Mouse (Mus musculus) embryonic stem cell, embryonic (primary cell): Measurements from ENCODE around the gene Rbbp6.

ENCODE experiments used
- CTCF ChIA-PET, 4 experiments: fragments of 300-600 bp in 2 of 4; fragments of 350-600 bp in 2 of 4; sonication (Branson Sonifier 250); formaldehyde crosslinking; loops; one replicate each; lab custom pipeline; 2022; ENCODE audit warnings: inconsistent platforms in 2 of 4; lab: Charles Lee
- POLR2A ChIA-PET, 4 experiments: fragments of 300-600 bp in 2 of 4; fragments of 350-600 bp in 2 of 4; sonication (Branson Sonifier 250); formaldehyde crosslinking; loops; one replicate each; lab custom pipeline; 2022; ENCODE audit warnings: antibody characterized with exemption in 4 of 4, inconsistent platforms in 1 of 4; lab: Charles Lee

Gene Rbbp6

DNA sequence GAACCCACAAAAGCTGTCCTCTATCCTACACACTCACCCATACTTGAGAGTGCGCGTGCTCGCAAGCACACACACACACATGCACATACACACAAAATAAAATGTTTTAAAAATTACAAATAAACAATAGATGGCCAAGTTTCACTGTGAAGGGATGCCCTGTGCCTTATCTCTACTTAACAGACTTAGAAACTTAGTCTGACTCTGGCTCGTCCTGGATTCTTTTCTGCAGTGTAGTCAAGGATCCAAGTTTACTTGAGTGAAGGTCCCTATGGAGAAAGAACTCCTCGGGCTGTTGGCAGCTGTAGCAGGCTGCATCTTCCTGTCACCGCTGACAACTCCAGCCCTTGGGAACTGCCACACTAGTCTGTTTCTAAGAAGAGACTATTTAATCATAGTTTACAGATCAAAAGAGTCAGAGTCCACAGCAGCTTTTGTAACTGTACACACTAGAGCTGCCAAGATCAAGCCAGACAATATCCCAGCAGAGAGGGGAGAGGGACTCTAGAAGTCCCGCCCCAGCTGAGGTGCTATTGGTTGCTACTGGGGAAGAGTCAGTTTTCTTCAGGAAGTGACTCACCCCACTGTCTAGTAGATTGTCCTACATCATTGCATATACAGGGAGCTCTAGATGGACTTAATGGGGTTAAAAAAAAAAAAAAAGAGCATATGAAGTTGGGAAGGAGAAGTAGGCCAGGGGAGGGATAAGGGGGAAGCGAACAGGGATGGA lies 10.1 kb upstream of the Rbbp6 start:
- CTCF ChIA-PET = interaction anchor here (0.6 to 2.2 kb wide), 6 partner anchors 10 to 1922 kb away, joined by 3 to 9 read pairs (median 4); no protein-coding TSS in a partner anchor
- POLR2A ChIA-PET = interaction anchor here in 2 of 4 experiments (0.6 to 1.8 kb wide), 7 partner anchors 10 to 758 kb away, joined by 3 to 10 read pairs (median 3); partner anchors contain the start of gene Rbbp6 (in 1 of the 2)

DNA sequence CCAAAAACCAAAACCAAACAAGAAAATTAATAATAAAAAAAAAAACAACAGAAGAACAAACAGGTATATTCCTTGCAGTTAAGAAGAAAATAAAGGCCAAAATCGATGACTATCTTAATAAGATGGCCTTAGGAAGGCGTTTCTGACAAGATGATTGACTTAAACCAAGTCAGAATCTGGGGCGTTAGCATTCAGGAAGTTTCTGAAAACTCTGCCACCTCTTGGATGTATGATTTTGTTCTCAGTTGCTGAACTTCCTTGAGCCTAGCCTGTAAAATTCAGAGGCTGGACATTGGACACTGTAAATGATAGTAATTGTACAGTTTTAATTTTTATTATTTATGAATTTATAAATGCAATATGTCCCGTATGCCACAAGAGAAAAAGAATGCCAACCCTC lies 3.3 kb downstream of the Rbbp6 start:
- ChIA-PET CTCF (no interaction called here), POLR2A (interaction anchor here in 3 of 4 experiments (0.7 to 1.4 kb wide), 6 partner anchors 9 to 129 kb away, joined by 3 to 10 read pairs (median 3); no protein-coding TSS in a partner anchor)

DNA sequence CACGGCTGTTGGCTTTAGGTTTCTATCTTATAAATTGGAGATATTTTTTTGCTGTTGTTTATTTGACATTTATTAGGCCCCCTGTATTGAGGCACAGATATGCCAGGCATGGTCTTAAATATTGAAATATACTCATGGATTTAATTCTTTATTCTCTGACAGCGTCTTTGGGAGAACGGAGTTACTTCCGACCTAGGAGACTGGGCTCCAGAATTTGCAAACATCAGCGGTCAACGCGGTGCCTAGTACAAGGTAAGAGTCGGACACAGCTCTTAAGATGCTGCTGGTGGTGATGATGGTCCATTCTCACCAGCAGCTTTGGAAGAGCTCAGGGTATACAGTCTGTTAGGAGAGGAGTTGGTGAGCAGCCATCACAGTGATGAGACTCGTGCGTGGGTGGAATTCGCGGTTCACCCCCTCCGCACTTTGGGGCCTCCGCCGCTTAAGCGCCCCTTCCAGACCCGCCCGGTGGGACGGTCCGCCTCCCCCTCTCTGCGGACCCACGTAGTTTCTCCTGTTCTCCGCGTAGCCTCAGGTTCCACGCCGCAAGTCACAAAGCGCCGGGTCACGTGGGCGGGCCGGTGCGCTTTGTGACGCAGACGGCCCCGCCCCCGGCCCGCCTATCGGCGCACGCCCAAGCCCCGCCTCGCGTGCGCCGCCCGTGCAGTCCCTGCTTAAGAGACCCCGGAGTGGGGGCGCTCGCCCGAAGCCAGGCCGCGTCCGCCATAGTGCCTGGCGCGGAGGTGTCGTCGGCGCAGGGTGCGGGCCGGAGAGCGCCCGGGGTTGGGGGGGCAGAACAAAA lies 3.9 kb downstream of the Rbbp6 start:
- CTCF ChIA-PET = interaction anchor here in 1 of 4 experiments (0.6 kb wide), 1 partner anchor 24 kb away, joined by 4 read pairs; no protein-coding TSS in a partner anchor
- POLR2A ChIA-PET = interaction anchor here in 3 of 4 experiments (0.6 to 1.4 kb wide), 9 partner anchors 9 to 800 kb away, joined by 3 to 10 read pairs (median 3); no protein-coding TSS in a partner anchor

DNA sequence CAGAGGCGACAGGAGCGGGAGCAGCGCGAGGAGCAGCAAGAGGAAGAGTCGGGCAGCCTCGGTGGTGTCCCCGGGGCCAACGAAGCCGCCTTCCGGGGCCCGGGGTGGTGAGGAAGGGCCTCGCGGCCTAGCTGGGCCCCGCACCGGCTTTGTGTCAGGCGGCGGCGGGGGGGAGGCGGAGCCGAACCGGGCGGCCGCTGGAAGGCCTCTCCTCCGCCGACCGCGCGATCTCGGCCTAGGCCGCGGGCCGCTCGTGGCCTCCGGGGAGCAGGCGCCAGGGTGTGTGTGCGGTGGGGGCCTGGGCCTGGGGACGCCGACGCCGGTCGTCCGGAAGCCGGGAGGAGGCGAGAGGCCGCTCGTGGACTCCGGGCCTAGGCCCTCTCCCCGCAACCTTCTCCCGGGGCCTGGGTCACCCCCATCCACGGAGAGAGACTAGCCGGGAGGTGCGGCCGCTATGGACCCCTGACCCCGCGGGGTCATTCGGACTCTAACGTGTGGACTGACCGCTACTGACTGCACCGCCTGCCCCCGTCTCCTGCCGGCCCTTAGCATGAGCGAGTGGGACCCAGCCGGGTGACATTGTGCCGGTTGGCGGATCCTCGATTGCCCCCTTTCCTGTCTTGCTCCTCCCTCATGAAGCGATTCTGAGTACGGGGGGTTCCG lies 4.8 kb downstream of the Rbbp6 start:
- ChIA-PET POLR2A (interaction anchor here in 3 of 4 experiments (0.6 to 1.9 kb wide), 6 partner anchors 10 to 801 kb away, joined by 3 to 10 read pairs (median 4); no protein-coding TSS in a partner anchor), CTCF (interaction anchor here in 2 of 4 experiments (0.6 to 0.7 kb wide), 3 partner anchors 25 to 1110 kb away, joined by 3 to 4 read pairs (median 4); no protein-coding TSS in a partner anchor)

DNA sequence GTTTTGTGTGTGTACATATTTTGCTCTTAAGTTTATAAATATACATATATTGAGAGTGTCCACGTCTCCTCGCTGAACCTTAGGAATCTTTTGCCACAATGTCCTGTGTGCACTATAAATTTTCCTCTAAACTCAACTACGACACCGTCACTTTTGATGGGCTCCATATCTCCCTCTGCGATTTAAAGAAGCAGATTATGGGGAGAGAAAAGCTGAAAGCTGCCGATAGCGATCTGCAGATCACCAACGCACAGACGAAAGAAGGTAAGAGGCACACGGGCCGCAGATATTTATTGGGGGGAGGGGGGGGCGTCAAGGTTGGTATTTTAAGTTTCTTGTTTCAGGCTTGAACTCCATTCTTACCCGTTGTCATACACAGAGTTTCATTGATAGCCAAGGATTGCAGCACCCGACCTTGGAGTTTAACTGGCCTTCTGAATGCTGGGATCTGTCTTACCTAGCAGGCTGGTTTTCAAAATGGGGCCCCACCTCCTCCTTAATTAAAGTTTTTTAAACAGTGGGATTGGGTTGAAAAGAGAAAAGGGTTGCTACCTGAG lies 5.5 kb downstream of the Rbbp6 start:
- POLR2A ChIA-PET = interaction anchor here in 2 of 4 experiments (1.0 to 1.9 kb wide), 5 partner anchors 9 to 28 kb away, joined by 3 to 7 read pairs (median 4); no protein-coding TSS in a partner anchor
- CTCF ChIA-PET = interaction anchor here in 3 of 4 experiments (0.6 to 1.6 kb wide), 3 partner anchors 26 to 1109 kb away, joined by 3 to 7 read pairs (median 4); no protein-coding TSS in a partner anchor

DNA sequence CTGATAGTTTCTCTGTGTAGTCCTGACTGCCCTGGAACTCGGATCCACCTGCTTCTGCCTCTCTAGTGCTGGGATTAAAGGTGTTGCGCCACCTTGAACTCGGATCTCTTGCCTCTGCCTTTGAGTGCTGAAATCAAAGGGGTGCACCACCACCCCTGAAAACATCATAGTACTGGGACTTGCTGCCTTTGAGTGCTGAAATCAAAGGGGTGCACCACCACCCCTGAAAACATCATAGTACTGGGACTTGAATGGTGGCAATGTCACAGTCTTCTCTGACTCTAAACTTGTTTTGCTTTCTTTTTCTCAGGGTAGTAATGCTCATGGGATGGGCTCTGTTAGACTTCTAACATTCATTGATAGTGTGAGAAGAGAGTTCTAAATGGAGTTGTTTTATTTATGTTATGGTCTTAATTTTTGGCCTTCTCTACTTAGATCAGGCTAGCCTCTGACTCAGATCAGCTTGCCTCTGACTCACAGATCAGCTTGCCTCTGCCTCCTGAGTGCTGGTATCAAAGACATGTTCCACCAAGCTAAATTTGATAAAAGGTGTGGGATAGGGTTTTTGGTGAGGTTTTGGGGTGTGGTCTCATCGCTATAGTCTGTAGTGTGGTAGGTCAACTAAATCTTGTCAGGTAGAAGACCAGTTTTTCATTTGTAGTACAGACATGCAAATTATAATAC lies 6.7 kb downstream of the Rbbp6 start:
- POLR2A ChIA-PET = interaction anchor here in 3 of 4 experiments (0.6 to 2.1 kb wide), 11 partner anchors 8 to 30 kb away, joined by 3 to 7 read pairs (median 4); no protein-coding TSS in a partner anchor
- CTCF ChIA-PET = interaction anchor here in 1 of 4 experiments (1.6 kb wide), 1 partner anchor 27 kb away, joined by 7 read pairs; no protein-coding TSS in a partner anchor

DNA sequence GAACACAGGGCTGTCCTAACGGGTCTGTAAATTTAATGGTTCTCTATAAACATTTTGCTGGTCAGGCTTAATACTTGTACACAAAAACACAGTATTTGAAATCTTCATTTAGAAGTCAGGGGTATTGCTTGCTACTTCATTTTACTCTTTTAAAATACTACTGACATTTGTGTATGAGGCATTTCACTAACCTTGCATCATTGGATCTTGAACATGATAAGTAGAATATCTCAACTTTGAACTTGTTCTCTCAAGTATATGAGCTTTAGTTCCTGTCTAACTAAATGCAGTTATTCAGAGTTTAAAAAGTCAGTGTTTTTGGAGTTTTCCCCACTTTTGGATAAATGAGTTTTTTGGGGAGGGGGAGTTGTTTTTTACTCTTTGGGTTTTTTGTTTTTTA lies 14.0 kb downstream of the Rbbp6 start:
- CTCF ChIA-PET = interaction anchor here in 1 of 4 experiments (0.5 kb wide), 1 partner anchor 884 kb away, joined by 6 read pairs; no protein-coding TSS in a partner anchor
- POLR2A ChIA-PET = interaction anchor here in 2 of 4 experiments (0.5 to 1.3 kb wide), 3 partner anchors 8 to 56 kb away, joined by 4 to 5 read pairs (median 5); no protein-coding TSS in a partner anchor

DNA sequence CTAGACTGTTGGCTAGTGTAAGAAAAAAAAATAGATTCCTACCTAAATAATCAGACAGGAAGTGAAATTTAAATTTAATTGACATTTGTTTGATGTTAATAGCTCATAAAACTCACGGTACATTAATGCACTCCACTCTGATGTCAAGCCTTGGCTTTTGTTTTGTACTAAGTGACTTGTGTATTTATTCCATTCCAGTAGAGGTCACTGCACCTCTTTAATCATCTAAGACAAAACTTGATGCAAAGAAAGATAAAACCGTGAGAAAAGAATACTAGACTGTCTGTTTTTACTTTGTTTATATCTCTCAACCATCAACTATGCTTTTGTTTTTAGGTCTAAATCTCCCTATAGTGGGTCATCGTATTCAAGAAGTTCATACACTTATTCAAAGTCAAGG lies 32.7 kb downstream of the Rbbp6 start:
- ChIA-PET POLR2A (interaction anchor here in 2 of 4 experiments (1.2 to 1.6 kb wide), 3 partner anchors 23 to 33 kb away, joined by 3 read pairs; no protein-coding TSS in a partner anchor), CTCF (no interaction called here)

DNA sequence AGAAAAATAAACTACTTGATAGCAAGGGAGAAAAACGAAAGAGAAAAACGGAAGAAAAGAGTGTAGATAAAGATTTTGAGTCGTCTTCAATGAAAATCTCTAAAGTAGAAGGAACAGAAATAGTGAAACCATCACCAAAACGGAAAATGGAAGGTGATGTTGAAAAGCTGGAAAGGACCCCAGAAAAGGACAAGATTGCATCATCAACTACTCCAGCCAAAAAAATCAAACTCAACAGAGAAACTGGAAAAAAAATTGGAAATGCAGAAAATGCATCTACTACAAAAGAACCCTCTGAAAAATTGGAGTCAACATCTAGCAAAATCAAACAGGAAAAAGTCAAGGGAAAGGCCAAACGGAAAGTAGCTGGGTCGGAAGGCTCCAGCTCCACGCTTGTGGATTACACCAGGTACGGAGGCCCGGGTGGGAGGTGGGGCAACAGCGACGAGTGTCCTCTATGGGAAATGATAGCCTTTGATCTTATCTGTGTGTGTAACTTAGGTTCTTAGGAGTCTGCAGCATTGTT lies 34.4 kb downstream of the Rbbp6 start:
- CTCF ChIA-PET = no interaction called here
- POLR2A ChIA-PET = interaction anchor here in 2 of 4 experiments (0.6 to 1.3 kb wide), 4 partner anchors 8 to 26 kb away, joined by 3 to 4 read pairs (median 3); no protein-coding TSS in a partner anchor

DNA sequence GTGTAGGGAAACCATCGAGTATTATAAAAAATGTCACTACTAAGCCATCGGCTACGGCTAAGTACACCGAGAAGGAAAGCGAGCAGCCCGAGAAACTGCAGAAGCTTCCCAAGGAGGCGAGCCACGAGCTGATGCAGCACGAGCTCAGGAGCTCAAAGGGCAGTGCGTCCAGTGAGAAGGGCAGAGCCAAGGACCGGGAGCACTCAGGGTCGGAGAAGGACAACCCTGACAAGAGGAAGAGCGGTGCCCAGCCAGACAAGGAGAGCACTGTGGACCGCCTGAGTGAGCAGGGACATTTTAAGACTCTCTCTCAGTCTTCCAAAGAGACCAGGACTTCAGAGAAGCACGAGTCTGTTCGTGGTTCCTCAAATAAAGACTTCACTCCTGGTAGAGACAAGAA lies 35.3 kb downstream of the Rbbp6 start:
- ChIA-PET POLR2A (interaction anchor here in 2 of 4 experiments (0.6 to 2.5 kb wide), 9 partner anchors 7 to 426 kb away, joined by 3 to 6 read pairs (median 3); no protein-coding TSS in a partner anchor), CTCF (no interaction called here)

DNA sequence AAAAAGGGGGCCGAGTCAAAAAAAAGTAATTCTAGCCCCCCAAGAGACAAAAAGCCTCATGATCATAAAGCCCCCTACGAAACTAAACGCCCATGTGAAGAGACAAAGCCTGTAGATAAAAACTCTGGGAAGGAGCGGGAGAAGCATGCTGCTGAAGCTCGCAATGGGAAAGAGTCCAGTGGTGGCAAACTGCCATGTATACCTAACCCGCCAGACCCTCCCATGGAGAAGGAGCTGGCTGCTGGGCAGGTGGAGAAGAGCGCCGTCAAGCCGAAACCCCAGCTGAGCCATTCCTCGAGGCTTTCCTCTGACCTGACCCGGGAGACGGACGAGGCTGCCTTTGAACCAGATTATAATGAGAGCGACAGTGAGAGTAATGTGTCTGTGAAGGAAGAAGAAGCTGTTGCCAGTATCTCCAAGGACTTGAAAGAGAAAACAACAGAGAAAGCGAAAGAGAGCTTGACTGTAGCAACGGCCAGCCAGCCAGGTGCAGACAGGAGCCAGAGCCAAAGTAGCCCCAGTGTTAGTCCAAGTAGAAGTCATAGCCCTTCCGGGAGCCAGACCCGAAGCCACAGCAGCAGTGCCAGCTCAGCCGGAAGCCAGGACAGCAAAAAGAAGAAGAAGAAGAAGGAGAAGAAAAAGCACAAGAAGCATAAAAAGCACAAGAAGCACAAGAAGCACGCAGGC lies 36.0 kb downstream of the Rbbp6 start:
- CTCF ChIA-PET = no interaction called here

DNA sequence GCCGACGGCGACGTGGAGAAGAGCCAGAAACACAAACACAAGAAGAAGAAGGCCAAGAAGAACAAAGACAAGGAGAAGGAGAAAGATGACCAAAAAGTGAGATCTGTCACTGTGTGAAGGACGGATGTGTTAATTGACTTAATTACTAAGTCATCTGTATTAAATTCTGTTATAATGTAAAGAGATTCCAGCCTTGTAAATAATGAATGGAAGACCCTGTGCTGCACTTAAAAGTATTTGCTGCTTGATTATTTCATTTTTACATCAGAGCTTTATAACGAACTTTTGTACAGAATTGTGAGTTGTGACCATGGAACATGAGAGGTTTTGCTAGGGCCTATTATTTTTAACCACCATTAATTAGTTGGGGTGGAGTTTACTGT lies 36.5 kb downstream of the Rbbp6 start:
- ChIA-PET POLR2A (interaction anchor here in 2 of 4 experiments (0.6 to 2.5 kb wide), 7 partner anchors 11 to 425 kb away, joined by 3 to 6 read pairs (median 3); no protein-coding TSS in a partner anchor), CTCF (no interaction called here)

More for the DNA sequence above, 36.0 kb downstream of the Rbbp6 start:
- POLR2A ChIA-PET = interaction anchor here in 2 of 4 experiments (0.6 to 2.5 kb wide), 11 partner anchors 10 to 425 kb away, joined by 3 to 6 read pairs (median 3); no protein-coding TSS in a partner anchor

DNA sequence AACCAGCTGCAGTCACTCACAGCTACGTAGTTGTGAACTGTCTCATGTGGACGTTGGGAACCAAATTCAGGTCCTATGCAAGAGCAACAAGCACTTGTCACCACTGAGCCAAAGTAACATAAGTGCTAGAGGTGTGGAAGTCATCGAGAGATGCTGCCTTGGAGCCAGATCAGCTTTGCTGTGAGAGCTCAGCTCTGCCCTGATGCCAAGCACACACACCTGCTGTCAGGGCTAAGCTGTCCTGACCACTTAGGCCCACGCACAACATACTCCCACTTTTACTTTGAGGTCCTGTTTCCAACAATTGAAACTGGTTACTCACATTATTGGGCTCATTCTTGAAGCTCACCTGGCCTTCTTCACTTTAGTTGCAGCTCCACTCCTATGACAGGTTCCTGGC lies 37.7 kb downstream of the Rbbp6 start:
- POLR2A ChIA-PET = interaction anchor here in 1 of 4 experiments (2.5 kb wide), 1 partner anchor 14 kb away, joined by 6 read pairs; no protein-coding TSS in a partner anchor
- CTCF ChIA-PET = no interaction called here

DNA sequence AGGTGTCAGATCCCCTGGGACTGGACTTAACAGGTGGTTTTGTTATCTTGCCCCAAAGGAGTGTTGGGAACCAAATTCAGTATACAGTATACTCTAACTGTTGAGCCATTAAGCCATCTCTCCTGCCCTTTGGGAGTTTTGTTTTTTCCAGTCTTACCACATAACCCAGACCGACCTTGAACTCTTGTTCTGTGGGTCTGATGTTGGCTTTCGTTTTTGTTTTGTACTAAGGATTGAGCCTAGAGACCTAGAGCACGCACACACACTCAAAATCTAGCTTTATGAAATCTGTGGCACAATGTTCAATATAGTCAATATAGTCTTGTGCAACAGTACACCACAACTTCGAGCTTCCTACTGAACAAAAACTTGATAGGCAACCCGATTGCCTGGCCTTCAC lies 39.0 kb downstream of the Rbbp6 start:
- CTCF ChIA-PET = interaction anchor here in 1 of 4 experiments (0.7 kb wide), 1 partner anchor 216 kb away, joined by 4 read pairs; no protein-coding TSS in a partner anchor
- POLR2A ChIA-PET = no interaction called here

DNA sequence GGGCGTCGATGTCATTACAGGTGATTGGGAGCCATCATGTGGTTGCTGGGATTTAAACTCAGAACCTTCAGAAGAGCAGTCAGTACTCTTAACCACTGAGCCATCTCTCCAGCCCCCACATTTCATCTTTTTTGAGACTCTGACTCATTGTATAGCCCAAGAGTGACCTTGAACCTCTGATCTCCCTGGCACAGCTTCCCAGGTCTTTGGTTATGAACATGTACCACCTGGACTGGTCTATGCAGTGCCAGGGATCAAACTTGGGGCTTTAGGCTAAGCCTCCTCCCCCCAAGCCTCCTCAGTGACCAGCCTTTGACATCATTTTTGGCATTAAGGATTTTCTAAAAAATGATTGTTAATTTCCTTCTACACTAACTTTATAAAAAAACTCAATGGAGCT lies 40.8 kb downstream of the Rbbp6 start:
- ChIA-PET POLR2A (interaction anchor here in 2 of 4 experiments (1.1 to 1.7 kb wide), 4 partner anchors 8 to 44 kb away, joined by 3 to 4 read pairs (median 4); no protein-coding TSS in a partner anchor), CTCF (interaction anchor here in 1 of 4 experiments (0.8 kb wide), 1 partner anchor 809 kb away, joined by 14 read pairs; no protein-coding TSS in a partner anchor)
